Mouse (Mus musculus): ENCODE data around the gene Rfx1. TPM values are rescaled to one million over a fixed set of nuclear protein-coding genes. Genes with fewer than 3 reads are reported as not detected.

Rfx1 gene
- total RNA-seq (2022): 1 to 10 TPM; 3.1 to 4.9 (median 3.8) TPM

DNA sequence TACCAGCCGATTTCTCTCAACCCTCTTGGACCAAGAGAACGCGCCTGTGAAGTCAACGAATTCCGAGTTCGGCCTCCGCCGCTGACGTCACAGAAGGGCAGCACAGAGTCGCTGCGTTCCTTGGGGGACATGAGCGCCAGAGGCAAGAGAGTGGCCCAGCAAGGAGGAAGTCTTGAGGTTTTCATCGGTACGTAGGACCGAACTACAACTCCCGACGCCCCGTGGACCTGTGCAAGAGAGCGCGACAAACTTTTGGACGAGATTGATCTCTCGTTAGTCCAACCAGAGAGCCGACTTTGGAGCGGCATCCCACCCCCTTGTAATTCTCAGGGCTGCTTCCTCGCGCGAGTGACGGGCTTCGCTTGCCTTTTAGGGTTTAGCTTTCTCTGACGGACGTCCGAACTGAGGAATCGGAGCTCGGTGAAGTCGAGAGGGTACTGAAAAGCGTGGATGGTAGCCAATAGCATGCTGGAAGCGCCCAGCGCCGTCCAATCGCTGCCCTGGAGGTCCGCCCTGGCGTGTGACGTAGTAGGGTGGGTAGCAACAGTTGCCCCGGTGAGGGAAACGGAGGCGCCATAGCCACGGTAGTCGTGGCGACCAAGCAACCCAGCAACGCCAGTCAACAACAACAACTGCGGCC is at the start of gene Rfx1:
Gene Rfx1, plus strand, starts transcription at position 544 of the 640 bp plus-strand sequence.
- peak; percentile 99 for DNase-seq (ENCODE audit: low spot score in 2 of 2)

DNA sequence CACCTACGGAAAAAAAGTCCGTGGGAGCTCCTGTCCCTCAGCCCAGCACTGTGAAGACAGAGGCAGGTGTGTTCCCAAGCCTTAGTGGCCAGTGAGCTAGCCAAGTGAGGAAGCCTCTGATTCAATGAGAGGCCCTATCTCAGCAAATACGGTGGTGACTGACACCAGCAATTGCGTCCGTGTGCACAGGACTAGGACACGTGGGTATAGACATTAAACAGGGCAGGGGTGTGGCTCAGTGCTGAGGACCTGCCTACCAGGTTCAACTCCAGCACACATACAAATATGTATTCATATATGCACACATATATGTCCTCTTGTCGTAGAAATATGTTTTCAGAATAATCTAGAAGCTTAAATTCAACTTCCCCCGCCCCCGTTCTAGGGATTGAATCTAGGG is 46.9 kb upstream of the Rfx1 start:
- DNase-seq (ENCODE audit: low spot score in 2 of 2): no peak

DNA sequence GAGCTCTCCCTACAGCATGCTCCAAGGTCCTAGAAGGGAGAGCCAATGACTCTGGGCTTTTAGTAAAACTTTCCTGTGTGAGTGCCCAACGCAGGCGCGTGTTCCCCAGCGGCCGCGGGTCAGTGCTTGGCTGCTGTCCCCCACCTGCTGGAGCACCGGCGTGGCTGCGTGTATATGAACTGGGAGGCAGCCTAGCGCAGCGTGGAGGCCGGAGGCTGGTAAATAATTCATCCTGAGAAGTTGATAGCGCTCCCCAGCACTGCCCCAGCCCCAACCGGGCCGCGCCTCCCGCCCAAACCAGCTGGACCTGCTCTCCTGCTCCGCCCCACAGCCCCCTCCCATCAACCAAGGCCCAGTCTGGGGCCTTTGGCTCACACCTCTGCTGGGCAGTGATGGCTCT is 45.5 kb upstream of the Rfx1 start, which contains the start of gene Palm3:
Gene Palm3, plus strand, starts transcription at position 376 of the 400 bp plus-strand sequence.
- no peak for DNase-seq (ENCODE audit: low spot score in 2 of 2)

DNA sequence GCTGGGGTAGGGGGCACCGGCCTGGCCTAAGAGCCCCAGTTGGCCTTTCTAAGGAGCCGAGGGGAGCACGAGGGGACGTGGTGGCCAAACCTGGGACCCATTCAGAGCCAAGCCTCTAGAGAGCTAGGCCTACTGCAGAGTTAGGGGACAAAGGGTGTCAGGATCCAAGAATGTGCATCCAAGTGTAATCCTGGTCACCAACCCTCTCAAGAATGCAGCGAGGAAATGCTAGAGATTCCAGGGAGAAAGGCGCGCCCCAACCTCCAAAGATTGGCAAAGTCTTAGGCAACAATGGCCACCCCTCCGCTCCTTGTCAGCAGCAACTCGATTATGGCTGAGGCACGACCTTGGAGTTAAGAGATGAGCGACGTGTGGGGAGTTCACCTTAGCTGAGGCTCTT is 45.1 kb upstream of the Rfx1 start:
- DNase-seq (ENCODE audit: low spot score in 2 of 2): no peak

DNA sequence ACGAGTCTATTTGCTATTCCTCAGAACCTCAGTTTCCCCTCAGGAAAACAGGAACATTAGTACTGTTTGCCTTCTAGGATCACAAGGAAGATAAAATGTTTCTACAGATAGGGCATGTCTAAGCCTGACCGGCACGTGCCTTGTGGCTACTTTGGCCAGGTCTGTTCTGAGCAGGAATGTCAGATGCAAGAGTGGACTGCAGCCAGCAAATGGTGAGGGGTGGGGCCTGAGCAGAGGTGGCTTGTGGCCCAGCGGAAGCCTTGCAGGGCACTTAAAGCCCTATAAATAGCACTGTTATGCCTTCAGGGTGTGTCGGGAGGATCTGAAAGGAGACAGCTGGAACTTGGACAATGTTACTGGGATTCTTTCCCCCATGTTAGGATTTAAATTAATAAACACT is 43.5 kb upstream of the Rfx1 start:
- DNase-seq (ENCODE audit: low spot score in 2 of 2): peak; percentile 54 to 72

DNA sequence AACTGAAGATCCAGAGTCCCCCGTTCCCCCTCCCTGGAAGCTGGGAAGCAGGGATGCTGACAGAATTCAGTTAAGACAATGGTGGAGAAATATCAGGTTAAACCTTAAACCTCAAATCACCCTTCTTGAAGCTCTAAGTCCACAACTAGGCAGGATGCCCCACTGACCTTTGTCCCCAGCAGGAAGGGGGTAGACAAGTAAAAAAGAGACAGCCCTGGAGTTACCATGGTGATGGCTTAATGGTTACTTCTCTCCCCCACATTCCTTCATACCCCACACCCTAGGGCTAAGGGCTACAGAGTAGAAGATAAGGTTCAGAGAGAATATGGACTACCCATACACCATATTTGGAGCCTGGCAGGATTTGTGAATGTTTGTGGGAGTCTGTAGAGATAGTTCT is 43.0 kb upstream of the Rfx1 start:
- no peak for DNase-seq (ENCODE audit: low spot score in 2 of 2)

DNA sequence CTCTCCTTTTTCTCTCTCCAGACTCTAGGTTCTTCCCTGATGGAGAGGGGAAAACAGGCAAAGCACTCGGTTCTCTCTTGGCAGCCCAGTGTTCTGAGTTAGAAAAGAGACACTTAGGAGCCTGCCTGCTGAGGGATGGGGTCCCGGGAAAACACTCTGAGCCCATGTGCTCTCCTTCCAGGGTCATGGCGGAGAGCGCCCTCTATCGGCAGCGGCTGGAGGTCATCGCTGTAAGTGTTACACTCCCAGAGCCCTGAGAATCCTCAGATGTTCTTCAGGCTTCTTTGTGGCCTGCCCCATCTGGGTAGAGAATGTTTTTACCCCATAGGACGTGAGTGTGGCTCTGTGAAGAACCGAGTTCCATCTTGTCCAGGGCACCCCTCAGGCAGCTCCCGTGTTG is 42.5 kb upstream of the Rfx1 start:
- DNase-seq (ENCODE audit: low spot score in 2 of 2): no peak

DNA sequence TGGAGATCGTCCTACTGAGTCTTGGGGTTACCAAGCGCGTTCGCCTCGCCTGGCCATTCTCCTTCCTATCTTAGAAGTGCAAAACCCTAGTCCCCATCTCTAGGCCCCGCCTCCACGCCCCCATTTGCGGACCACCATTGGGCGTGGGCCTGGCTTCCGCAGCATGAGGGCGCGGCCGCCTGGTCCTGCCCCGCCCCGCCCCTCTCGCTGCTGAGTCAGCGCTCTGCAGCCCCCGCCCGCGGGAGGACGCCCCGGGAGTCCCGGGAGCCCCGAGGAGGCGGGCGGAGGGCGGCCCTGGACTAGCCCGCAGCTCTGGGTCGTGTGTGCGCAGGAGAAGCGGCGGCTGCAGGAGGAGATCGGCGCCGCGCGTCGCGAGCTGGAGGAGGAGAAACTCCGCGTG is 40.8 kb upstream of the Rfx1 start:
- DNase-seq (ENCODE audit: low spot score in 2 of 2): no peak

DNA sequence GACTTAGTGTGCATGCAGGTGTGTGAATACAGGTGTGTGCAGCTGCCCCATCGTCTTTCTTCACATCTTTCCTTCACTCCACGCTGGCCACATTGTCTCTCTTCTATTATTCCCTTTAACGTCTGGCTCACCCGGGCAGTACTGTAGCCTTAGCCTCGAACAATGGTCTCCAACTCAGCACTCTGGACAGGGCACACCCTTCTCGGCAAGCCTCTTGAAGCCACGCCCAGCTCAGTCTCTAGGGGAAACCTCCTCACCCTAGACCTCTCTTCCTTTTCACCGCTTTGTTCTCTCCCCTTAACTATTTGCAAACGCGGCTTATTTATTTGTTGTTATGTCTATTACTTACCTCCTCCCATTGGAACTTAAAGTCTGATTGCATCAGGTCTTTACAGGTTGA is 39.2 kb upstream of the Rfx1 start:
- DNase-seq (ENCODE audit: low spot score in 2 of 2): no peak

DNA sequence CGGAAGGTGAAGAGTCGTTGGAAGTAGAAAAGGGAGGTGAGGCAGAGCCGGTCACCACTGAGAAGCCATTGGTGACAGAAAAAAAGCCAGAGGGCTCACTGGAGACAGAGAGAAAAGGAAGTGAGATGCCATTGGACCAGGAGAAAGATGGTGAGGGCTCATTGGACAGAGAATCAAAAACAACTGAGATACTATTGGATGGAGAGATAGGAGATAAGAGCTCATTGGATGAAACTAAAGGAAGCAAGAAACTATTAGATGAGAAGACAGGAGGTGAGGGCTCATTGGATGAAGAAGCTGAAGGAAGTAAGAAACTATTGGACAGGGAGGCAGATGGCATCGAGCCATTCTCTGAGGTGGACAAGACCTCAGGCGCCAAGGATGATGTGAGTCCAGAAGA is 37.4 kb upstream of the Rfx1 start:
- no peak for DNase-seq (ENCODE audit: low spot score in 2 of 2)

DNA sequence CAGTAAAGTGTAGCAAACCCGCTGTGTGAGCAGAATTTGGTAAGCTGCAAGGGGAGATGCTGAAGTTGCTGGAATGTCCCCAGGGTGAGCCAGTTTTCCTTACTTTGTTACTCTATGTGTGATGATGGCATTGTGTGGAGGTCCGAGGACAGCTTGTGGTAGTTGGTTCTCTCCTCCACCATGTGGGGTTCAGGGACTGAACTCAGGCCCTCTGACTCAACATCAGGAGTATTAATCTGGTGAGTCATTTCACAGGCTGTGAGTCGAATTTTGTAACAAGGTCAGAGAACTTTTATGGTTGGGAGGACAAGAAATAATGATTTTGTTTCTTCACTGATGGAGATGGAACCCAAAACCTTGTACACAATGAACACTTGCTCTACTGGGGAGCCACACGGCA is 33.9 kb upstream of the Rfx1 start:
- no peak for DNase-seq (ENCODE audit: low spot score in 2 of 2)

DNA sequence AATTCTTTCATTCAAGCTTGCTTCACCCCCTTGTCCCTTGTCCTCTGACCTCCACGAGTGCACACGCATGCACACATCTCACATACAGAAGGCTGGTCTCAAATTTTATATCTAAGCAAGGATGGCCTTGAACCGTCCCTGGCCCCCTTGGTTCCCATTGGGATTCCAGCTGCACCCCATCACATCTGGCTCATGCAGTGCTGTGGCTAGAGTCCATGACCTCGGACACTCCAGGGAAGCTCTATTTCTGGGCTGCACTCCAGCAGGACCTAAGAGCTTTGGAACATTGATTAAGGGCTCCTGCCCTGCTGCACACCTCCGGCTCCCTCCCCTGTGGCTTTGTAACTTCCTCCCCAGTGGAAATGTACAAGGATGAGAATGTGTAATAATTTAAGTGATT is 28.6 kb upstream of the Rfx1 start:
- DNase-seq (ENCODE audit: low spot score in 2 of 2): peak in 1 of 2 experiments; percentile 37

DNA sequence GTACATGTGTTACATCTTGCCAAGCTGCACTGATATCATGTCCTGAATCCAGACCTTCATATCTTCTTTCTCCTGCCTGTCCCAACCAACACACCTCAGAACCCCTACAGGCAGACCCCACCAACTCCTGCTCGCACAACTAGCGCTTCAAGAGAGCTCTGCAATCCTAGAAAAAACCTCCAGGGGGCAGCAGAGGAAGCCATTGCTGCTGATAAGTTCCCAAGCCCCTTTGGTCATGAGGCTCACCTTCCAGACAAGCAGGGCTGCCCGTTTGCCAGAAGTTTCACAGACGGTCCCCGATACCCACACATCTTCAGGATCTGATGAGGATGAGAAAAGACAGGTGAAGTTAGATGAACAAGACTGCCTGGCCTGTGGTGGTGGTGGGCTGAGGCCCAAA is 27.6 kb upstream of the Rfx1 start:
- DNase-seq (ENCODE audit: low spot score in 2 of 2): peak; percentile 60 to 69

DNA sequence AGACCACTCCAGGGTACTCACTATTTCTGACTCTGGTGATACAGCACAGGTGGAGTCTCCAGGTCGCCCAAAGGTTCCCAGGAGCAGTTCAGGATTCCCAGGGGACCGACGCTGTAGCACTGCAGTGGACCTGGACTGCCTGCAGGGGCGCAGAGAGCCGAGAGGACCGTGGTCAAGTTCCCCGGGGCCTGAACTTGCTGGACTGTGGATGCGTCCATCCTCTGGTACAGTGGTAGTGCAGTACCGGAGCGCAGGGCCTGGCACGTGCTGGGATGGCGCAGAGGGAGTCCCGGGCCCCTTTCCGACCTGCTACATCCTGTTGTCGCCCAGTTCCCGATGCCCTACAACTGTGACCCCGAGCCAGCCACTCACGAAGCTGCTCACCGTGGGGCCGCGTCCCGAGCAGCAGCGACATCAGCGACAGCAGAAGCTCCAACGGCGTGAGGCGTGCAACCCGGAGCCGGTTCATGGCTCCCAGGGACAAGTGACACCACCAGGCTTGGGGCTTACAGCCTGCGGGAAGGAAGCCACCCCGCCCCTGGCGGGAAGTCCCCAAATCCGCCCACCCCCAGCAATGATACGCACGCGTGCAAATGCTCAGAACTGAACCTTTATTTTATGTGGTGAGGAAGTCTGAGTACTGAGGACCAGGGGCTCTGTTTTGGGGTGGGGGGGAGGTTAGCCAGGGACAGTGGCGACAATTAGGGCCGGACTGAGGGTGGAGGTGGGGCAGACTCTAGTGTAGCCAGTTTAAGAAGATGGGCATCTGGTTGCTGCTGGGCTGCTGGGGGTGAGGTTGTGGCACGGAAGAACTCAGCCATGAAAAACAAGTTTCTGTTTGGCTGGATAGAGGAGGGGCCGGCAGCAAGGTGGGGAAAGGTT is 24.3 kb upstream of the Rfx1 start, which contains the start of gene Il27ra:
Gene Il27ra, minus strand, starts transcription at position 524 of the 882 bp plus-strand sequence.
- DNase-seq (ENCODE audit: low spot score in 2 of 2): peak; percentile 41 to 51

DNA sequence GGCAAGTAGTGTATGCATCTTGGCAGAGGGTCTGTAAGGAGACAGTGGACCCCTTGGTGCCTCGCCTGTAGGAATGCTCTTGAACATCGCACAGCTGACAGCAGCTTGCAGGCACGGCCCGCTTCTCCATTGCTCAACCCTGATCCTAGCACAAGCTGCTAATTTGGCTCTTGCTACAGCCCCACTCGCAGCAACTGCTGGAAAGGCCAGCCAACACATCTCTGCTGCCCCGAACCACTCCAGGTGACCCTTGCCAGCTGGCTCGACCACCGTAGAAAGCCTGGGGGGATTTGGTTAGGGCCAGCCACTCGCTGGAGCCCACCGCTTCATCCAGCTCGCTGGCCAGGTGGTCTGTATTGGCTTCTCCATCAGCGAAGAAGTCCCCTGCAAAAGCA is 23.7 kb upstream of the Rfx1 start:
- no peak for DNase-seq (ENCODE audit: low spot score in 2 of 2)

DNA sequence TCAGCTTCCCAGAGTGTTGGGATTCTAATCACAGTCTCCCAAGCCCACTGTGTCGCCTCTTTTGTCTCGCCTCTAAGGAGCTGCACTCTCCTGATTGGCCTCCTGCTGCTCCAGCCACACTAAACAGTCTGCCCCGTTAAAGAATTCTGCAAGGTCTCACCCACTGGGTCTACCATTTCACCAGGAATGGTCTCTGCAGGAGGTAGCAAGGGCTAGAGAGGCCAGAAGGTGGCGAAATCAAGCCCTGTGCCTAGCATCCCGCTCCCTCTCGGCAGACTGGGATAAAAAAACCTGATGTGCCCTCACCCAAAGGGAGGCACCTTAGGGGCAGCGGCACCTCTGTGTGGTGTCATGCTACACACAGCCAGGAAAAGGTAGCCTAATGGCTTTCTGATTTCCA is 22.5 kb upstream of the Rfx1 start:
- no peak for DNase-seq (ENCODE audit: low spot score in 2 of 2)

DNA sequence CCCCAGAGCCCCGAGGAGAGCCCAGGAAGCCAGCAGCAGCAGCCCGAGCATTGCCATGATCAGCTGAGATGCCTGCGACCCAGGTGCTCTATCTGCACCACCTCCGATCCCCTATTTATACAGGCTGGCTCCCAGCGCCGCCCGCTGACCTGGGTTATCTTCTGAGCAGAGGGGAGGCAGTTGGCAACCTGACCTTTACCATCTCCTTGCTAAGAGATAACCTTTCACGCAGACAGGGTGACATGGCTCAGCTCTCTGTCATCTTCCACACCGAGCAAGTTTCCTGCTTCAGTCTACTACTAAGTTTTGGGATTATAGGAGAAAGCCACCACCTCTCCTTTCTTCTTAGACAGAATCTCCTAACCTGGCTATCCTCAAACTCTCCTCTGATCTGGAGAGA is 21.7 kb upstream of the Rfx1 start, which contains the start of gene Rln3:
Gene Rln3, minus strand, starts transcription at position 101 of the 400 bp plus-strand sequence.
- DNase-seq (ENCODE audit: low spot score in 2 of 2): no peak

DNA sequence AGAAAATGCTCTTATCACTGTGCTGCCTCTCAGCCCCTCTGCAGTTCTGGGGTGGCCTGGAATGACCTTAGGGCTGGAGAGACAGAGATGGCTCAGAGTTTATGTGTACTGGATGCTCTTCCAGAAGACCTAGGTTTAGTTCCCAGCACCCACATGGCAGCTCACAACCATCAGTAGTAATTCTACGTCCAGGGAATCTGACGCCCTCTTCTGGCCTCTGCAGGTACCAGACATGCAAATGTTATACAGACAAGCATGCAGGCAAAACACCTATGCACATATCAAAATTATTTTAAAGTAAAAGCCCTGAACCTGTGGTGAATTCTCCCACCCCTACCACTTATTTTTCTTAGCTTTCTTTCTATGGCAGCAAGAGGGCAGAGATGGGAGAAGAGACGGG is 20.1 kb upstream of the Rfx1 start:
- no peak for DNase-seq (ENCODE audit: low spot score in 2 of 2)

DNA sequence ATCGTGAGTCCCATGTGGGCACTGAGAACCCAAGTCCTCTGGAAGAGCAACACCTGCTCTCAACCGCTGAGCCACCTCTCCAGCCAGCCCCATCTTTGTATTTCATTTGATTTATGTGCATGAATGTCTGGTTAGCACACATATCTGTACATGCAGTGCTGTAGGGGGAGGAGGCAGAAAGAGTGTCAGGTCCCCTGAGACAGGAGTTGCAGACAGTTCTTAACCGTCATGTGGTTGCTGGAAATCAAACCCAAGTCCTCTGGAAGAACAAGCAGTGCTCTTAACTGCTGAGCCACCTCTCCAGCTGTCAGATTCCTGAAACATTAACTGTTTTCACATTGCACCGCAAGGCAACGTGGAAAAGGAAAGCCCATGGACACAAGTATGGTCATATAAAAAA is 18.5 kb upstream of the Rfx1 start:
- no peak for DNase-seq (ENCODE audit: low spot score in 2 of 2)

DNA sequence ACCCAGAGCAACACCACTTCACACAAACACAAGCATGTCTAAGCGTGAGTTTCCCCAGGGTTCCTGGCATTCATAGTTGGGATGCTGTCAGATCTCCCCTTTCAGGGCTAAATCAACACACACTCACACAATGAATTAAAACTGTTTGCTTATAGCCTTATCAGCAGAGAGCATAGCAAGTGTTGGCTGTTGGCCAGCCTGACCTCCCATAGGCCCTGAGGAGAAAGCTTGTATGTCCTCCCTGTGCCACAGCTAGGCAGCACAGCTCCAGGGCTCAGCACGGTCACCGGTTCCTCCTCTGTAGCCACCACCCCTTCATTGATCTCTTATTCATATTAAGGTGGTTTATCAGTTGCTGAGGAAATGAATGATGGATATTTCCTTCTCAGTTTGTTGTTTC is 13.9 kb upstream of the Rfx1 start:
- DNase-seq (ENCODE audit: low spot score in 2 of 2): no peak

DNA sequence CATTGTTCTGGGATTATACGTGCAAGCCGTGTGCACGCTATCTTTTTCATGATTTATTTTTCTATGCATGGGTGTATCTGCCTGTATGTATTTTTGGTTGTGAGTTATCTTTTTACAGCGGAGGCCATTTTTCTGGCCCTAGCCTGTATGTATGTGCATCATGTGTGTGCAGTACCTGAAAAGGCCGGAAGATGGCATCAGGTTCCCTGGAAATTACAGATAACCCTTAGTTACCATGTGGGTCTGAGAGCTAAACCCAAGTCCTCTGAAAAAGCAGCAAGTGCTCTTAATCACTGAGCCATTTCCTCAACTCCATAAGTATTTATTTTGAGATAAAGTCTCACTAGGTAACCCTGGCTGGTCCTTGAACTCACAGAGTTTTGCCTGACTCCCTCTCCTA is 13.4 kb upstream of the Rfx1 start:
- no peak for DNase-seq (ENCODE audit: low spot score in 2 of 2)

DNA sequence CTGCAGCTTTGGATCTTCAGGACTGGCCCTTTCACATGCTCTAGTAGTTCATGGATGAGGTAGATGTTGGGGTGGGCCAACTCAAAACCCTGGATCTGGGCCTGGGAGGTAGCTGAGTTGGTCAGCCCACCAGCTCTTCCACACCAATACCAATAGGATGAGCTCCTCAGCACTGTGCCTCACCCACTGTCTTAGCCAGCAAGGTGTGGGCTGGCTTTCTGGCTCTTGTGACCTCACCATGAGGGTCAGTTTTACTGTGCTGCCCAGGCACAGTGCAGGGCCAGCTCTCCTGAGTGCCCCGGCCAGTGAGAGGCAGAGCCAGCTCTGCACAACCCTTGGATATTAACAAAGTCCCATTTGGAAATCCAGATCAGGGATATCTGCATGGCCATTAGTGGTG is 8.8 kb upstream of the Rfx1 start:
- DNase-seq (ENCODE audit: low spot score in 2 of 2): no peak

DNA sequence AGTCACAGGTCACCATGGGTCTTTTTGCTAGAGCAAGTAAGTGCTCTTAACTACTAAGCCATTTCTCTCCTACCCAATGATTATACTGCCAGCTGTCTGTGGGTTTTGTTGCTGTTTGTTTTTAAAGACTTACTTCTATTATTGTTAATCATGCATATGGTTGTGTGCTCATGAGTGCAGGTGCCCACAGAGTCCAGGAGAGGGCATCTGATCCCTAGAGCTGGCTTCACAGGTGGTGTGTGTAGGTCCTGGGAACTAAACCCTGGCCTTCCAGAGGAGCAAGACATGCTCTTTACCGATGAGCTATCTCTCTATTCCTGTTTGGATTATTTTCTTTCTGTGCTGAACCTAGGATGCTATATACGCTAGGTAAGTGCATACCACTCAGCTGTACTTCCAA is 7.4 kb upstream of the Rfx1 start:
- no peak for DNase-seq (ENCODE audit: low spot score in 2 of 2)

All from gastrocnemius, adult 8-10 months (tissue).